Mouse (Mus musculus) lung, adult 2 months (tissue): ENCODE data around the gene Exph5.

Experiments used
- CTCF ChIP-seq: fragments of 200-500 bp; IDR thresholded peaks from 2 replicates; pipeline ENCODE4 v1.5.1; 2011; ENCODE audit warnings: mild to moderate bottlenecking, low read length, control low read depth; ENCODE audit not compliant: insufficient read depth
- POLR2A ChIP-seq: fragments of 200-500 bp; IDR thresholded peaks from 2 replicates; pipeline ENCODE4 v1.6.1; 2011; ENCODE audit warnings: low read depth, mild to moderate bottlenecking, control low read depth, low read length, borderline replicate concordance; ENCODE audit errors: extremely low read depth

DNA sequence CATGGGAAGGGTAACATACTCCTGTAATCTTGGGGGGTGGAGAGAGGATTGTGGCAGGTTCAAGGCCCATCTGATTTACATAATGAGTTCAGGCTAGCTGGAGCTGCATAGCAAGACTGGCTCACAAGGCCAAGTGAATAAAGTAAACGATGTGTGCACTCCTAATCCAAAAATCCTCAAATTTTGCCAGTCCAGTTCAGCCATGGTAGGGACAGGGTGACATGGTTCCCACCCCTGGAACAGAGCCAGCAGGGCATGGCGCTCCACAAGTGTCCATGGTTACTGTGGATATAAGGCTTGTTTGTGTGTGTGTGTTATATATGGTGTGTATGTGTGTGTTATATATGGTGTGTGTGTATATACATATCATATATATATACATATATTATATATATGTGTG is 48.9 kb downstream of the Exph5 start:
- TF ChIP-seq POLR2A (no peak), CTCF (no peak)
